Mouse (Mus musculus) bone marrow macrophage, adult 2 months (primary cell): ENCODE data around the gene Gm20388. TPM values are rescaled to one million over a fixed set of nuclear protein-coding genes. Genes with fewer than 3 reads are reported as not detected.

Experiments
- H3K27ac ChIP-seq: 2 replicates; pipeline ENCODE4 v1.5.1; 2012; ENCODE audit warnings: low read depth, low read length; ENCODE audit not compliant: insufficient read depth
- H3K4me1 ChIP-seq: 2 replicates; pipeline ENCODE4 v1.6.1; 2012; ENCODE audit warnings: low read length; ENCODE audit not compliant: control insufficient read depth, insufficient read depth
- H3K4me3 ChIP-seq: 2 replicates; pipeline ENCODE4 v1.5.1; 2012; ENCODE audit warnings: mild to moderate bottlenecking, low read length, moderate library complexity; ENCODE audit not compliant: insufficient read depth
- CTCF ChIP-seq: IDR thresholded peaks from 2 replicates; pipeline ENCODE4 v1.5.1; 2012; ENCODE audit warnings: low read depth, mild to moderate bottlenecking, low read length, moderate library complexity
- POLR2A ChIP-seq: IDR thresholded peaks from 2 replicates; pipeline ENCODE4 v1.6.1; 2012; ENCODE audit warnings: mild to moderate bottlenecking, low read depth, low read length, borderline replicate concordance
- polyA plus RNA-seq: library from polyadenylated mRNA; stranded (reverse); fragments of >200 nt; gene quantifications from 2 replicates; pipeline ENCODE4 v1.2.4, GENCODE M21; 2012; ENCODE audit not compliant: missing spikeins, insufficient read depth, insufficient read length

Gm20388 gene
- polyA plus RNA-seq, 1 experiment, result 32.7 TPM

DNA sequence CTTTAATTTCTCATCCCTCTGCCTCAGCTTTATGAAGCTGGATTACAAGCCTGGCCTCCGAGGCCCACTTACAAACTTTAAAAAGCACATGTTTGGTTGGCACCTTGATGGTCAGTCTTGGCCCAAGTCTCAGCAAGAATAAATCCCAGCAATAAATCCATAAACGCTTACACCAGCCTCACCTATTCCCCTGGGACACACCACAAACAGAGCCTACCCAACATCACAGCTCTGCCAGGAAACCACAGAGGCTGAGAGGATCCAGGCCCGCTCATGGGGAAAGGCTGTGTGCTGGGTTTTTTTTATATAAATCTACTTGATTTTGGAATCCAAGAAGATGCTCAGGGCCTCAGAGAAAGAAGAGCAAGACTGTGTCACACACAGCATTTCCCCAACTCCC is 1665.0 kb downstream of the Gm20388 start:
- TF ChIP-seq CTCF, result no peak
- no peak for TF ChIP-seq POLR2A
- Histone ChIP-seq H3K4me3 (no peak overlapping the region), H3K4me1 (peaks cover 44% of the 10 kb centered on the region), H3K27ac (no peak overlapping the region)

DNA sequence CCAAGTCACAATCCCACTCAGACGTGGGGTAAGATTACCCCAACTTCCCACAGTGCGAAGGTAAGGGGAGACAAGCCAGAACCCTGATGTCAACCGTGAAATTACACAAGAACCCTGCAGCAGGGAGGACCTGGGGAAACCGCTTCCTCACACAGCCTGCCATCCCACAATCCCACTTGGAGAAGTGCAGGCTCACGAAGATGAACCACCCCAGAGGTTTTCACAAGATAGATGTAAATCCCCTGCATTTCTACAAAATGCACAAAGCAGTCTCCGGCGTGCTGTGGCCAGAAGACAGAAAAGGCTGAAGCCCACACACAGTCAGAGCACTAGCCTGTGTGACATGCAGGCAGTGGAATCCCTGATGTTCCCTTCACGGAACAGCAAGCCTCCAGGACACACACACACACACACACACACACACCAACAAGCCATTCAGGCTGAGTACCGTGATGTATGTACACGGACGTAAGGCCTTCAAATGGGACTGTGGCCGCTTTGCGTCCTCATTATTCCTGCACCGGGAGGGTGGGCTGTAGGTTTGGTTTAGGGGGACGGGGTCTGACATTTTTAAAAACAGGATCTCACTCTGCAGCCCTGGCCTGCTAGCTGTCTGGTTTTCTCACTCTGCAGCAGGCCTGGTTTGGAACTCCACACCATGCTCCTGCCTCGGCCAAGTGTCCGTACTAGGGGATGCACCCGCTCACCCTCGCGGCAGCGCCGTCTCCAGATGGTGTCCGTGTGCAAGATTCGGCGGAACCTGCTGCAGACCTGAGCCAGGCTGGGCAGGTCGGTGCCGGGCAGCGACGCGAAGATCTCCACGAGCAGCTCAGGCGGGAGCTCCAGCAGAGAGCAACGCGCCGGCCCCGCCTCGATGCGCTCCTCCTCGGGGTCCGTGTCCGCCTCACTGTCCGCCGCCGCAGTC is 1667.4 kb downstream of the Gm20388 start:
- Histone ChIP-seq H3K27ac (peak overlapping the region; percentile 37), H3K4me3 (peak overlapping the region; percentile 99), H3K4me1 (peaks cover 36% of the 10 kb centered on the region)
- no peak for TF ChIP-seq CTCF
- no peak for TF ChIP-seq POLR2A

DNA sequence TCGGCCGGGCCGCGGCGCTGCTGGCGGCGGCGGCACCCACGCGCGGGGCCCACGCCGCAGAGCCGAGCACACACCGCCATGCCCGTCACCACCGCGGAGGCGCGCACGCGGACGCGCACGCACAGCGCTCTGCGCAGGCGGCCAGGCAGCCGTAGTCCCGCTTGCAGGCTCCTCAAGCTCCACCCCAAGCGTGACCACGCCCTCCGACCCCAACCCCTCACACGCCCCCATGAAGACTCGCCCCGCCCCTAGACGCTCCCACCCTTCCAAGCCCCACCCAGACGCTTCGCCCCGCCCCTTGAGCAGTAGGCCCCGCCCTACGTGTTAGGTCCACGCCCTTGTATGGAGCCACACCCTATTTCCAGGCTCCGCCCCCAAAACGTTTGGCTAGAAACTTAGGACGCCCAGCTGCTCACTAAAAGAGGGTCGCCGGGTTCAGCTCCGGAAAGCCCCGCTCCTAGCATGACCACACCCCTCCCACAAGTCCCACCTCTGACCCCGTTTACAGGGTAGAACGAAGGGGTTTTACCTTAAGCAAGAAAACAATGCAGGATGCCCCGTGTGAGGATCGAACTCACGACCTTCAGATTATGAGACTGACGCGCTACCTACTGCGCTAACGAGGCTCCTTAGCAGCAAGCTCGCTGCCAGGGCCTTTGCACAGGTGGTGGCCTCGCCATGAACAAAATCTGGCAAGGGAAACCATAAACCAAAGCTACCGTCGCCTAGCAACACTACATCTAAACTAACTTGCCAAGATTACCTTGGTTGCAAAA is 1668.2 kb downstream of the Gm20388 start, which contains the start of gene Fbxo31:
Gene Fbxo31 (minus strand): TSS at position 131 of the 776 bp plus-strand sequence.
- peak within 1 kb of the TSS; percentile 37 for H3K27ac ChIP-seq
- H3K4me1 ChIP-seq, result peaks cover 33% of the 10 kb centered on the region
- peak within 1 kb of the TSS; percentile 99 for H3K4me3 ChIP-seq
- TF ChIP-seq CTCF, result no peak
- no peak for TF ChIP-seq POLR2A

DNA sequence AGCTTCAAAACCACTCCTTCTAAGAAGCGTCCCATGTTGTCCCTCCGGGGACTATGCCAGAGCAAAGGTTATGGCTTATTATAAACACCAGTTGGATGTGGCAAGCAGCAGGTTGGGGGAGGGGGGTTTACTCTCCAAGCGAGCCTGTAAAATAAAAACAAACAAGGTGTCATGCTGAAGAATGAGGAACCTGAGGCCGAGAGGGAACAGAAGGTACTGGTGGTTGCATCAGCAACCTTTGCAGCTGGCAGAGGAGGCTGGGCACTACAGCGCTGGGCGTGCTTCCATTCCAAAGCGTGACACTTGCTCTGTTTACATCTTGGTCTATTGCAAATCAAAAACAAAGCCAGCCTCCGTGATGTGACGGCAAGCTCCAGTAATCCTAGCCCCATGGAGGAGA is 1669.8 kb downstream of the Gm20388 start:
- no peak for TF ChIP-seq CTCF
- H3K4me1 ChIP-seq, result peaks cover 32% of the 10 kb centered on the region
- H3K4me3 ChIP-seq, result no peak overlapping the region
- no peak overlapping the region for H3K27ac ChIP-seq

DNA sequence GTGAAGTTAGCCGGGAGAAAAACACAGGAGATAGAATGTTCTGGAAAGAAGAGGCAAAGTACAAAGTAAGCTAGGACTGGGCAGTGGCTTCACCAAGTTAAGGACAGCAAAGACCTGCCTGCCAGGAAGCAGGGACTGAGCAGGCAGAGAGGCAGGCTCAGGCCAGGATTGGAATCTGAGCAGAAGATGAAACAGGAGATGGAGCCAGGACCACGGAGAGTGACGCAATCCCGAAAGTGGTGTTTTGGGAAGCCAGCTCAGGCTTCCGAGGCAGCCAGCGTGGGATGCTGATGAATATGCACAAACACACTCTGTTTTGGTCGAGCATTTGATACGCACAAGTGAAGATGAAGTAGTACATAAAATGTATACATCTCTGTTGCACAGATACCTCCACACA is 1673.0 kb downstream of the Gm20388 start:
- Histone ChIP-seq H3K27ac (no peak overlapping the region), H3K4me3 (no peak overlapping the region), H3K4me1 (peaks cover 18% of the 10 kb centered on the region)
- no peak for TF ChIP-seq POLR2A
- TF ChIP-seq CTCF, result no peak

DNA sequence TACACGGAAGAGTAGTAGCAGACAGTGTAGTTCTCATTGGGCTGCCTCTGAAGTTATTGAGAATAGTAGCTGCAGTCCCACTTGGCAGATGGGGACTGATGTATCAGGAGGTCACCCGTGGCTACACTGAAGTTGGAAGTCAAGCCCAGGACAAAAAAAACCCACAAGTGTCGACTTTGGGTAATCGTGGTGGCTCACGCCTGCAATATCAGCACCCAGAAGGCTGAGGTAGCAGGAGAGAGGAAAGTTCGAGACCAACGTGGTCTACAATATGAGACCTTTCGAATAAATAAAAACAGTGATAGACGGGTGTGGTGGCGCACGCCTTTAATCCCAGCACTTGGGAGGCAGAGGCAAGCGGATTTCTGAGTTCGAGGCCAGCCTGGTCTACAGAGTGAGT is 1674.1 kb downstream of the Gm20388 start:
- Histone ChIP-seq H3K4me1 (peaks cover 26% of the 10 kb centered on the region), H3K27ac (peak overlapping the region; percentile 51; the same call in 1 of the 2 replicates), H3K4me3 (peak overlapping the region; percentile 76)
- TF ChIP-seq CTCF (no peak), POLR2A (no peak)

DNA sequence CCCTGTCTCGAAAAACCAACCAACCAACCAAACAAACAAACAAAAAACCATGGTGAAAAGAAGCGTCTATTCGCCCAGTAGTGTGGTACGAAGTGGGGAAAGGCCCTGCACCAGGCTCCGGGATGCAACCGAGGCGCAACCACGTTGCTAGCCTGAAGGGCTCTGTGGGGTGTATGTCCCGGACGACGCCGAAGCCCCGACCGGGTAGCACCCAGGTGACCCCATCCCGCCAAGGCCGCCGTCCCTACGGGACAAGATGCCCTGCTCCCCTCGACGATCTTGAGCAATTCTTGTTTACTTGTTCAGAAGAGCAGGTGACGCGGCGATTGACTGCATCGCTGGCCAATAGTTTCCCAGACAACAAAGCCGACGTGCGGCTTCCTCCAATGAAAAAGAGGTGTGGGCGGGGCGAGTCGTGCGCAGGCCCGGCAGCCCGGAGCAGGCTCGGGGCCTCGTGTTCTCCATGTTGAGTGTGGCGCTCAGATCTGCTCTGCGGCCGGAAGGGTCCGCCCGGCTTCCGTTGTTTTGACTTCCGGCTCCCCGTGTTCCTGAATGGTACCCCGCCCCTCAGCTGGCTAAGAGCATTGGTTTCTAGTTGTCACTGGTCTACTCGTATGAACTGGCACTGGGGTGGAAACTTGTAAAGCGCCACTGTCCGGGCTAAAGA is 1674.7 kb downstream of the Gm20388 start:
- Histone ChIP-seq H3K27ac (peak overlapping the region; percentile 51; the same call in 1 of the 2 replicates), H3K4me1 (peaks cover 25% of the 10 kb centered on the region), H3K4me3 (peak overlapping the region; percentile 76)
- TF ChIP-seq POLR2A (0 out of 2 replicates have a peak, but pooled peaks have one; percentile 78), CTCF (no peak)

DNA sequence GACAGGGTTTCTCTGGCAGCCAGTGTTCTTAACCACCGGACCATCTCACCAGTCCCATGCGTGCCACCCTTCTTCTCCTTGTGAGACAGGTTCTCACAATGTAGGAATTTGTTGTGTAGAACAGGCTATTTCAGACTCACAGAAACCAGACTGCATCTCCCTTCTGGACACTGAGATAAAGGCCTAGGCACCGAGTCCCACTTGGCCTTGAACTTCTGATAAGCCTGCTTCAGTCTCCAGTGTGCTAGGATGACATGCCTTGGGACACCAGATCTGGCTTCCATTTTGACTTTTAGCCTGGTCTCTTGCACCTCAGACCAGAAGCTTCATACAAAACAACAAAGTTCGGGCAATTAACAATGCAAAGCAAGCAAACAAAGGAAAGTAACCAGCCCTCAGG is 1678.1 kb downstream of the Gm20388 start:
- H3K4me3 ChIP-seq, result no peak overlapping the region
- H3K27ac ChIP-seq, result no peak overlapping the region
- no peak for TF ChIP-seq CTCF
- TF ChIP-seq POLR2A, result no peak
- peaks cover 29% of the 10 kb centered on the region for H3K4me1 ChIP-seq

DNA sequence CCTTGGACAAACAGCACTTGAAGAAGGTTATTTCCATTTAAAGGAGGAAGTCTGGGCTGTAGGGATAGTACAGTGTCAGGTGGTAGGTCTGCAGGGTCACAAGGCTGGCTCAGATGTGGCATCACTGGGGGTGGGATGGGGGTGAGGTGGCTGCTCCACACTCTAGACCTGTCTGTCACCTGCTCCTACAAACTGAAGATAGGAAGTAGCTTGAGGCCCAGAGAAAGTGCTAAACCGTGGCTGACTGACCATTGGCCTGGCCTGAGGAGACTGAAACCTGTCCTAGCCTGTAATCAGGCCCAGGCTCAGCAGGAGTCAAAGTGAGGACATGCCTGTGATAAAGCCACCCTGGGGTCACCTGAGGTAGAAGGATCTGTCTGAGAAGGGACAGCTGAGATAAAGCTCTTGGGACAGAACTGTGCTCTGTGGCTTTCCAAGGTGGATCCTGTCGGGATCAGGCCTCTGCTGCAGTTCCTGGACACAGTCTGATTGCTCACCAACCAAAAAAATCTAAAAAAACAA is 1678.6 kb downstream of the Gm20388 start:
- H3K27ac ChIP-seq, result no peak overlapping the region
- peaks cover 30% of the 10 kb centered on the region for H3K4me1 ChIP-seq
- TF ChIP-seq CTCF, result no peak
- no peak for TF ChIP-seq POLR2A
- no peak overlapping the region for H3K4me3 ChIP-seq
